In the genomic region with DNA sequence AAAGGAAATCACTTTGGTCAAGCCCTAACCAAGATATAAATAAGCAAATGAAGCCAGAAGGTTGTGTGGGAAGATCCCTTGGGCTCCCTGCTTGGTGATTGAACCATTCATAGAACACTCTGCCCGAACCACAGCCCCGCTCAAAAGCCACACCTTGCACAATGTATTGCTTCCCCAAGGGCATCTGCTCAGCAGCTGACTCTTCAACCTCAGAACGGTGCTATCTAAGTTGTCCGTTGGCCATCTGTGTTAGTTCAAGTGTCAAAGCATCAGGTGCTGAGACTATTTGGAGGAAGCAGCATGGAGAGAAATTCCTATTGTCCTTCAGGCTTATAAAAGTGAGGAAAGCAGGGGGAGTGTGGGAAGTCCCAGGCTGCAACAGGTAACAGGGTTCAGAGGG, we compare ENCODE assay signal across 16 mouse cellular contexts.
"Had no signal": no experiment of that assay in that cellular context is flagged by ENCODE, and none has a peak within 500 bp of the region (broad histone marks: within the 10 kb centered on the region; RNA-seq: fewer than 3 reads in every experiment).

No protein-coding gene starts in this region.

- H3K9me3 ChIP-seq: neural tube, embryonic 13.5 days; neural tube, embryonic 15.5 days; stomach, embryonic 15.5 days had no signal

- H3K27ac ChIP-seq: neural tube, embryonic 13.5 days; neural tube, embryonic 15.5 days; stomach, embryonic 15.5 days; stomach, postnatal 0 days had no signal

- H3K36me3 ChIP-seq: neural tube, embryonic 13.5 days; neural tube, embryonic 15.5 days; stomach, embryonic 15.5 days had no signal

- H3K4me3 ChIP-seq: neural tube, embryonic 13.5 days; neural tube, embryonic 15.5 days; stomach, embryonic 15.5 days had no signal

- H3K27me3 ChIP-seq: neural tube, embryonic 13.5 days; neural tube, embryonic 15.5 days; stomach, embryonic 15.5 days had no signal

- H3K4me1 ChIP-seq: neural tube, embryonic 13.5 days; neural tube, embryonic 15.5 days; stomach, embryonic 15.5 days had no signal

- DNase-seq: retina, postnatal 1 day; right cerebral cortex, adult 18-20 months; right cerebral cortex, postnatal 14 days; right cerebral cortex, postnatal 25 days; right cerebral cortex, postnatal 4 days; spleen, adult 18-20 months; thymus, adult 18-20 months; thymus, adult 2 months; thymus, postnatal 14 days; thymus, postnatal 25 days; thymus, postnatal 36 days; thymus, postnatal 4 days had no signal

- H3K4me2 ChIP-seq: neural tube, embryonic 13.5 days; neural tube, embryonic 15.5 days; stomach, embryonic 15.5 days had no signal

- H3K9ac ChIP-seq: neural tube, embryonic 13.5 days; neural tube, embryonic 15.5 days; stomach, embryonic 15.5 days had no signal
